Mouse (Mus musculus) midbrain, embryonic 11.5 days (tissue): ENCODE measurements at regions not wholly inside any gene's neighbourhood (a gene's known extent, or its start where the extent isn't known, plus 50 kb on each side); places are given as distances from the start of the nearest gene placed in this dataset.

Experiments
- ATAC-seq: fragments of 200-750 bp; cut with Nextera tagmentation; 2 replicates; pipeline ENCODE4 v1.8.0; 2017; ENCODE audit warnings: moderate TSS enrichment, moderate library complexity; ENCODE audit not compliant: low FRiP score
- DNase-seq: peaks from one replicate; pipeline ENCODE4 v3.0.0; 2015; ENCODE audit warnings: low spot score; ENCODE audit errors: missing footprints
- H3K27ac ChIP-seq: fragments of 300-500 bp; sonication (generic); 2 replicates; pipeline ENCODE4 v1.5.1; 2014; ENCODE audit warnings: low read depth, low read length
- H3K27me3 ChIP-seq: fragments of 300-500 bp; sonication (generic); 2 replicates; pipeline ENCODE4 v1.6.1; 2014; ENCODE audit warnings: mild to moderate bottlenecking, low read length, moderate library complexity, mixed read lengths; ENCODE audit not compliant: control insufficient read depth, insufficient read depth
- H3K36me3 ChIP-seq: fragments of 300-500 bp; sonication (generic); 2 replicates; pipeline ENCODE4 v1.6.1; 2014; ENCODE audit warnings: mild to moderate bottlenecking, low read length, moderate library complexity, mixed read lengths; ENCODE audit not compliant: control insufficient read depth, insufficient read depth
- H3K4me1 ChIP-seq: fragments of 300-500 bp; sonication (generic); 2 replicates; pipeline ENCODE4 v1.6.1; 2014; ENCODE audit warnings: low read length; ENCODE audit not compliant: control insufficient read depth, insufficient read depth
- H3K4me2 ChIP-seq: fragments of 300-500 bp; sonication (generic); 2 replicates; pipeline ENCODE4 v1.6.1; 2014; ENCODE audit warnings: mild to moderate bottlenecking, moderate library complexity
- H3K4me3 ChIP-seq: fragments of 300-500 bp; sonication (generic); 2 replicates; pipeline ENCODE4 v1.5.1; 2014; ENCODE audit warnings: low read depth, low read length
- H3K9ac ChIP-seq: fragments of 300-500 bp; sonication (generic); 2 replicates; pipeline ENCODE4 v1.6.1; 2014; ENCODE audit warnings: low read length
- H3K9me3 ChIP-seq: fragments of 300-500 bp; sonication (generic); 2 replicates; pipeline ENCODE4 v1.6.1; 2016; ENCODE audit warnings: low read length; ENCODE audit not compliant: control insufficient read depth
- WGBS: fragments of 180-500 bp; shearing (Covaris S2); extraction: QIAGEN DNeasy Blood & Tissue Kit; methylation state at CpG from one replicate; pipeline ENCODE4 v1.1.7; 2014; 5-methylcytosine and 5-hydroxymethylcytosine counted together

GRCm38 (mm10) chr7:117097618-117098017 lies 283.2 kb upstream of the Xylt1 start:
- peaks cover 2% of the 10 kb centered on the region; the same call in 1 of the 2 replicates for H3K4me1 ChIP-seq
- no peaks in the 10 kb centered on the region for H3K36me3 ChIP-seq
- ATAC-seq (no peak), DNase-seq (no peak)
- H3K4me3 ChIP-seq: no peak overlapping the region
- no peaks in the 10 kb centered on the region for H3K9me3 ChIP-seq
- no peak overlapping the region for H3K4me2 ChIP-seq
- H3K27ac ChIP-seq: no peak overlapping the region
- H3K9ac ChIP-seq: no peak overlapping the region
- WGBS: 63% methylated on average over 3 of the region's 3 CpGs
- no peaks in the 10 kb centered on the region for H3K27me3 ChIP-seq

GRCm38 (mm10) chr7:117099041-117099440 lies 281.7 kb upstream of the Xylt1 start:
- no peak for ATAC-seq
- no peak for DNase-seq
- WGBS: 76% methylated on average over 6 of the region's 6 CpGs
- H3K4me3 ChIP-seq: no peak overlapping the region
- H3K36me3 ChIP-seq: no peaks in the 10 kb centered on the region
- no peak overlapping the region for H3K9ac ChIP-seq
- no peak overlapping the region for H3K27ac ChIP-seq
- H3K27me3 ChIP-seq: no peaks in the 10 kb centered on the region
- peaks cover 2% of the 10 kb centered on the region; the same call in 1 of the 2 replicates for H3K4me1 ChIP-seq
- H3K4me2 ChIP-seq: no peak overlapping the region
- no peaks in the 10 kb centered on the region for H3K9me3 ChIP-seq

DNA sequence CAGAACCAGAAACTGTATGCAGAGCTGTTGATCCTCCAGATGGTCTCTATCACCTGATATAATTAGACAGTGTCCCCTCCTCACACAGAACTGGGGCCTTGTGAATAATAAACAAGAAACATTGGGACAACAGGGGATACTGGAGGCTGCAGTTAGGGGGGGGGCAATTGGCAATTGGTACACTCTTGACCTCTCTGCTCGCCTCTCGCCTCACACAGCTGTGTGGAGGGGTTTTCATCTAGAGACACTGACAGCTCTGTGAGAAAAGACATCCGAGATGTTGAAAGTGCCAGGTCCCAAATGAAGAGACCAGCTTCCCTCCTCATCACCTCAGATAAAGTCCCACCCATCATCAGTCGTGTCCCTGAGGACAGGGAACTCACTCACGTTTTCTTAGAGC lies 277.7 kb upstream of the Xylt1 start:
- no peaks in the 10 kb centered on the region for H3K36me3 ChIP-seq
- WGBS: 83% methylated on average over 5 of the region's 5 CpGs
- no peaks in the 10 kb centered on the region for H3K27me3 ChIP-seq
- H3K9ac ChIP-seq: no peak overlapping the region
- no peak overlapping the region for H3K4me3 ChIP-seq
- DNase-seq (no peak), ATAC-seq (no peak)
- H3K27ac ChIP-seq: no peak overlapping the region
- H3K4me2 ChIP-seq: no peak overlapping the region
- no peaks in the 10 kb centered on the region for H3K9me3 ChIP-seq
- no peaks in the 10 kb centered on the region for H3K4me1 ChIP-seq

DNA sequence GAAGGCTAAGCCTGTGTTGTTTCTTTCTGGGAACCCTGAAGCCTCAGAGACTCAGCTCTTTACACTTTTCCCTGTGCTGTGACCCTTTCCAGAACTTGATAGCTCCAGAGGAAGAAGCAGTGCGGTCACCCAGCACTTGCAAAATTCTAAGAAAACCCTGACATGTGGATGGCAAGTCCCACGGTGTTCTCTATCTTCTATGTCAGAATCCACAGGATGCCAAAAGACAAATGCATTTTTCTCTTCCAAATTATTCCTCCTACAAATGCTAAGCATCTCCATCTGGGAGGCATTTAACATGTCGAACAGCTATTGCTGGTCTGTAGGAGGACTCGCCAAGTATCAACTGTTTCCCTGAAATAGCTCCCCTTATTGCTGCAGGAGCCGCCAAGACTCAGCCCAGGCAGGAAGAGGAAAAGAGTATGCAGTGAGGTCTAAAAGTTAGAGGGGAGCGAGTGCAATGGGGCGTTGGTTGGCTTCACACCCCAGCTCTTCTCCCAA lies 274.0 kb upstream of the Xylt1 start:
- H3K9me3 ChIP-seq: no peaks in the 10 kb centered on the region
- no peak for ATAC-seq
- H3K27ac ChIP-seq: no peak overlapping the region
- no peak overlapping the region for H3K9ac ChIP-seq
- DNase-seq: no peak
- 89% methylated on average over 7 of the region's 7 CpGs for WGBS
- no peak overlapping the region for H3K4me2 ChIP-seq
- H3K4me3 ChIP-seq: no peak overlapping the region
- no peaks in the 10 kb centered on the region for H3K4me1 ChIP-seq
- no peaks in the 10 kb centered on the region for H3K36me3 ChIP-seq
- no peaks in the 10 kb centered on the region for H3K27me3 ChIP-seq

DNA sequence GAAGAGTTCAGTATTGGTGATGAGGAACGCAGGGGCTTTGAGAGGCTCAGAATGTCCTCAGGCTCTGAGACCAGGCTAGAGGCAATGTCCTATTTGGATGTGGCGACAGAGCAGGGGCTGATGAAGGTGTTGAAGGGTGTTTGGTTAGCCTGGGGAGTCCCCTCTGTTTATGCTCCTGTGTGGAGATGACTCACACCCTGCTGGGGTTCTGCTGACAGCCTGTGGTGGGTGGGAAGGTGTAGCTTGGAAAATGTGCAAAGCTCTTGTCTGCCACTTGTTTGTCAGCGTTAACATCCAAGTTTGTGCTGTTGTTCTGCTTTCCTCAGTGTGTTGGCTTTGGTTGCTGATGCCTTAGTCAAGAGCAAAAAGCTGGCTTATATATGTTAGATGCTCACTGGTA lies 272.4 kb upstream of the Xylt1 start:
- DNase-seq: no peak
- Histone ChIP-seq H3K9ac (no peak overlapping the region), H3K4me3 (no peak overlapping the region), H3K36me3 (no peaks in the 10 kb centered on the region), H3K27ac (no peak overlapping the region), H3K9me3 (no peaks in the 10 kb centered on the region), H3K4me2 (no peak overlapping the region), H3K27me3 (no peaks in the 10 kb centered on the region), H3K4me1 (no peaks in the 10 kb centered on the region)
- 91% methylated on average over 3 of the region's 3 CpGs for WGBS
- no peak for ATAC-seq

- Histone ChIP-seq H3K4me3 (no peak overlapping the region), H3K4me1 (no peaks in the 10 kb centered on the region), H3K9me3 (no peaks in the 10 kb centered on the region), H3K36me3 (no peaks in the 10 kb centered on the region), H3K27me3 (no peaks in the 10 kb centered on the region), H3K9ac (no peak overlapping the region), H3K4me2 (no peak overlapping the region), H3K27ac (no peak overlapping the region)
- WGBS: 80% methylated on average over 3 of the region's 3 CpGs
- ATAC-seq (no peak), DNase-seq (no peak)
These were observed 253.1 kb upstream of the Xylt1 start for GRCm38 (mm10) chr7:117127728-117128127.

GRCm38 (mm10) chr7:117134869-117135268 lies 245.9 kb upstream of the Xylt1 start:
- DNase-seq: no peak
- no peak for ATAC-seq

GRCm38 (mm10) chr7:117138681-117139080 lies 242.1 kb upstream of the Xylt1 start:
- ATAC-seq: no peak
- H3K27ac ChIP-seq: peak overlapping the region; percentile 73
- peaks cover 31% of the 10 kb centered on the region for H3K4me1 ChIP-seq
- 57% methylated on average over 1 of the region's 1 CpGs for WGBS
- peak; percentile 65 for DNase-seq
- no peak overlapping the region for H3K4me2 ChIP-seq
- no peaks in the 10 kb centered on the region for H3K36me3 ChIP-seq
- H3K9ac ChIP-seq: no peak overlapping the region
- no peaks in the 10 kb centered on the region for H3K9me3 ChIP-seq
- no peaks in the 10 kb centered on the region for H3K27me3 ChIP-seq
- no peak overlapping the region for H3K4me3 ChIP-seq

More at GRCm38 (mm10) chr7:117134869-117135268, 245.9 kb upstream of the Xylt1 start:
- no peak overlapping the region for H3K27ac ChIP-seq
- no peaks in the 10 kb centered on the region for H3K9me3 ChIP-seq
- H3K36me3 ChIP-seq: no peaks in the 10 kb centered on the region
- H3K4me2 ChIP-seq: no peak overlapping the region
- no peak overlapping the region for H3K4me3 ChIP-seq
- no peak overlapping the region for H3K9ac ChIP-seq
- peaks cover 14% of the 10 kb centered on the region for H3K4me1 ChIP-seq
- 90% methylated on average over 1 of the region's 1 CpGs for WGBS
- H3K27me3 ChIP-seq: no peaks in the 10 kb centered on the region

GRCm38 (mm10) chr7:117139245-117139970 lies 241.4 kb upstream of the Xylt1 start:
- ATAC-seq (peak; percentile 96), DNase-seq (peak; percentile 93)
- Histone ChIP-seq H3K36me3 (no peaks in the 10 kb centered on the region), H3K27me3 (no peaks in the 10 kb centered on the region), H3K9me3 (no peaks in the 10 kb centered on the region), H3K4me2 (peak overlapping the region; percentile 10; the same call in 1 of the 2 replicates), H3K9ac (0 out of 2 replicates have a peak overlapping the region, but pooled peaks have one; percentile 16), H3K27ac (peak overlapping the region; percentile 73), H3K4me1 (peaks cover 31% of the 10 kb centered on the region), H3K4me3 (no peak overlapping the region)
- WGBS: 9% methylated on average over 5 of the region's 5 CpGs
